Mouse (Mus musculus): ENCODE data around the gene Rpap3.

Rpap3 gene

GRCm38 (mm10) chr15:97730365-97730764 lies 24.7 kb upstream of the Rpap3 start:
- no peak for DNase-seq (ENCODE audit: low spot score)

GRCm38 (mm10) chr15:97728804-97729203 lies 23.2 kb upstream of the Rpap3 start:
- no peak for DNase-seq (ENCODE audit: low spot score)

- DNase-seq (ENCODE audit: low spot score) = no peak
These were observed 22.8 kb upstream of the Rpap3 start for GRCm38 (mm10) chr15:97728394-97728793.

DNA sequence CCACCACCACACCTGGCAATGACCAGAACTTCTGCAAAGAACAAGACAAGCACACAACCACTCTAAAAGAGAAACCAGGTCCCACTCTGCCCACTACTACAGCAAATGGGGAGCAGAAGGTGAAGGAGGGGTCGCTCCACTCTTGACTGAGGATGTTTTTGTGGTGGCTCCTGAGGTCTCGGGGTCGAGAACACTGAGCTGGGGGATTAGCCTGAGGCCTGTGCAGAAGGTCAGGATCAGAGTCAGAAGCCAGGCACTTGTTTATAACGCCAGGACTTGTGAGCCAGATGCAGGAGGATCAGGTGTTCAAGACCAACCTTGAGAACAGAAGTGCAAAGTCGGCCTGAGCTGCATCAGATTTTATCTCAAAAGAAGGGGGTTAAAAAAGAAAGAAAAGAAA lies 21.9 kb upstream of the Rpap3 start:
- no peak for DNase-seq (ENCODE audit: low spot score)

DNA sequence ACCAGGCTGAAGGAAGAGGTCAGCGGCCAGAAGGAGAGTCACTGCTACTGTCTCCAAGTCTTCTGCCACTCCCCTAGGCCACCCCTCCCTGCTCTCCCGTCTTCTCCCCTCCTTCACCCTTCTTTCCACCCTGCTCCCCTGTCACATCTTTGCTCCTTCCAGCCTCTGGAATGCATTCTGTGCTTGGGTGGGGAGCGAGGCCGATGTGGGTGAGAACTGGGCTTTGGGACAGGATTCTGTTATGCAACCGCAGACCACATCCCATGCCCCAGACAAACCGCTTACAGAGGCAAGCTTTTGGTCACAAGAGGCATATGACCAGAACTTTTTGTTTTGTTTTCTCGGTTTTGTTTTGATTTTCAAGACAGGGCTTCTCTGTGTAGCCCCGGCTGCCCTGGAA lies 21.4 kb upstream of the Rpap3 start:
- DNase-seq (ENCODE audit: low spot score) = peak; percentile 52

DNA sequence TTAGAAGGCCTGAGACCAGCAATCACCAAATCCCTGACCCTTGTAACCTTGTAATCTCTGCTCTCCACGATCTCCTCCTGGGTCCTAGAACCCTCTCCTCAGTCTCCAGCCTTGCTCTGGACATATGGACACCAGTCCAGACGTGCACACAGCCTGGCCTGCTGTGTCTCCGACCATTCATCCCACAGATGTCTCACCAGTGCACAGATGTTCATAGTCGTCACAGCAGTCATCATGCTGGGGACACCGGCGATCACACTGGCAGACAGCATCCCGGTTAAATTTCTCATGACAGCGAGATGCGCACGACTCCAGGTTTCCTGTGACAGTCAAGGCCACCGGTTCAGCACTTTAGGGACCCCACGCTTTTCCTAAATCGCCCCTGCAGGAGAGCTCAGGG lies 20.7 kb upstream of the Rpap3 start:
- DNase-seq (ENCODE audit: low spot score) = no peak

GRCm38 (mm10) chr15:97725198-97725785 lies 19.7 kb upstream of the Rpap3 start:
- DNase-seq (ENCODE audit: low spot score) = no peak

- no peak for DNase-seq (ENCODE audit: low spot score)
These were observed 18.9 kb upstream of the Rpap3 start for GRCm38 (mm10) chr15:97724346-97725197.

- no peak for DNase-seq (ENCODE audit: low spot score)
These were observed 18.1 kb upstream of the Rpap3 start for GRCm38 (mm10) chr15:97723536-97724345.

DNA sequence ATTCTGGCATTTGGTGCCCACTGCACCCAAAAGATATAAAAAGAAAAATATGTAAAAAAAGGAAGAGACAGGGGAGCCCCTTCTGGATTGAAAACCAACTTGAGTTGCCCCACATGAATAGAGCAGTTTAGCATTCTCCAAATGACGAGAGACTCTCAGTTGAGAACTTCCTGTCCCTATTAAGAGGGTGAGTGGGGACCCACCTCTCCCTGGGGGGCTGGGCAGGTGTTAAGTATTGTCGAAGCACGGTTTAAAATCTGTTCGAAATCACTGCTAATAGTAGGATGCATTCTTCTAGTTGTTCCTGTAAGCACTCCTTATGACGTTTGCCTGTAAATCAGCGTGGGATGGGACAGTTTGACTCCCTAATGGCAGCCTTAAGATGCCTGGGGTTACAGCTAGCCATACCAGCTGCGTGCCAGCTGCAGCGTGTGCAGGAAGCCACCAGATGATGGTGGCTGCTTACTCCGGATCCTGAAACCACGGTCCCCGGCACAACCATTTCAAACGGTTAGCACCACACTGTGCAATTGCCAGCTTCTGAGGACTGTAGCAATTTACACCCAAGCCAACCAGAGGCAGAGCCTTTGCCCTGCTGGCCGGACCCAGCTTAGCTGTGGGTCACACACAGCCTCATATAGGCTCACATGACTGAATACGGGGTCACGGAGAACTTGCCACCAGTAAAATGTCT lies 15.5 kb upstream of the Rpap3 start:
- DNase-seq (ENCODE audit: low spot score) = no peak

DNA sequence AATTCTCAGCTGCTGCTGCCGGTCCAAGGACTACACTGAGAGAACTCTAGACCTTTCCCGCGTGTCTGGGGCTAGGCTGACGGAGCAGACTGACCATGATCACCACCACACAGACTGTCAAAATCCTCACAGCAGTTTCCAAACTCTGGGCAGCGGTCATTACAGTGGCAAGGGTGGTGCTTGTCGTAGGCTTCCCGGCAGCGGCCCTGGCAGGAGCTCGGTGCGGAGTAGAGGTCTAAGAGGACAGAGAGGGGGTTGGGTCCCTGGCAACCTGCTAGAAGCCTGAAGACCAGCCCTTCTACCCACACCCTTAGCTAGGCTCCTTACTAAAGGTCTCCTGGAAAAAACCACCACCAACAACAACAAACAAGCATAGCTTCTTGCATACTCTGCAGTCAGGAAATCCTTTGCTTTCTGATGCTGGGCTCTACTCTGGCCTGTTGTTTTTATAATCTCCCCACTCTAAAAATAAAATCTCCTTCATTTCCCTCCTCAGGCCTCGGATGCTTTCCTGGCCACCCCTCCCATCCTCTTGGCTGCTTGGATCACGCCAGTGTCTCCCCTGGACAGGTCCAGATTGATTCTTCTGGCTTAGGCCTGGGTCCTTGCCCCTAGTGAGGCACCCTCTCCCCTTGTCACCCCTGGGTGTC lies 14.5 kb upstream of the Rpap3 start:
- peak; percentile 50 for DNase-seq (ENCODE audit: low spot score)

DNA sequence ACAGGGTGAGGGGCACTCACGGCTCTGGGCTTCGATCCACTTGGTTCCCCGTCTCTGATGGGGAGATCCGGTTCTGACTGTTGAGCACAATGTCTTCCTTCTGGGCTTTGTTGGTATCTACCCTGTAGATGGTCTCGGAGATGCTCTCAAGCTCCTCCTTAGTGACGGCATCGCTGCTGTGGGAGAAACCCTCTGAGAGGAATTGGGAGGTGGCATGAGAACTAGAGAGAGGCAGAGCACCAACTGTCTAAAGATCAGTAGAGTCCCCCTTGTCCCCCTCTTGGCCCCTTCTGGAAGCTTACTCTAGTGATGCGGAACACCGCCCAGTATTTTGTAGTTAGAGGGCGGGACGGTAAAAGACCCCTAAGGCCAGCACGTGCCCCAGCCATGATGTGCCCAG lies 13.9 kb upstream of the Rpap3 start:
- DNase-seq (ENCODE audit: low spot score) = no peak

DNA sequence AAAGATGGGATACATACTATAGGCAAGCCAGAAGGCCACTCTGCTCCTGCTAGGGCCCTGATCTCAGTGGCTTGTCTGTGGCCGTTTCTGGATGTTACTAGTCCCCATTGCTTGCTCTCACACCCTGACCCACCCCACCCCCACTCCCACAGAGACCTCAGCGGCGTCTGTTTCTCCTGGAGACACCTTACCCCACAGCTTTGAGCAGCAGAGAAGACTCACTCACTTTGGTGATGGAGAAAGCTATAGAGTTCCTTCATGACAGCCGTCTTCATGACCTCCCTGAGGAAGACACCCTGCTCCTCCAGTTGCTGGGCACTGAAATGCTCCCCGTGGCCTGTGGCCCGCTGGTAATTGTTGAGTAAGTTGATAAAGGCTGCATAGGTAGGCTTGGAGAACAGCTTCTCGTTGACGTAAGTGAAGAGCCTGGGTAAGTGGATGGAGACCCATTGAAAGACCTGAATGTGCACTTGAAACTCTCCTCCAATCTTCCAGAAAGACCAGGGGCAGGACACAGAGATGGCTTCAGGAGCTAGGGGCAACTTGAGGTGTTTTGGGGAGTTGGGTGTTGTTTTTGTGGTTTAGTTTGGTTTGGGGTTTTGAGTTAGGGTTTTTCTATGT lies 13.0 kb upstream of the Rpap3 start:
- DNase-seq (ENCODE audit: low spot score) = peak; percentile 43

DNA sequence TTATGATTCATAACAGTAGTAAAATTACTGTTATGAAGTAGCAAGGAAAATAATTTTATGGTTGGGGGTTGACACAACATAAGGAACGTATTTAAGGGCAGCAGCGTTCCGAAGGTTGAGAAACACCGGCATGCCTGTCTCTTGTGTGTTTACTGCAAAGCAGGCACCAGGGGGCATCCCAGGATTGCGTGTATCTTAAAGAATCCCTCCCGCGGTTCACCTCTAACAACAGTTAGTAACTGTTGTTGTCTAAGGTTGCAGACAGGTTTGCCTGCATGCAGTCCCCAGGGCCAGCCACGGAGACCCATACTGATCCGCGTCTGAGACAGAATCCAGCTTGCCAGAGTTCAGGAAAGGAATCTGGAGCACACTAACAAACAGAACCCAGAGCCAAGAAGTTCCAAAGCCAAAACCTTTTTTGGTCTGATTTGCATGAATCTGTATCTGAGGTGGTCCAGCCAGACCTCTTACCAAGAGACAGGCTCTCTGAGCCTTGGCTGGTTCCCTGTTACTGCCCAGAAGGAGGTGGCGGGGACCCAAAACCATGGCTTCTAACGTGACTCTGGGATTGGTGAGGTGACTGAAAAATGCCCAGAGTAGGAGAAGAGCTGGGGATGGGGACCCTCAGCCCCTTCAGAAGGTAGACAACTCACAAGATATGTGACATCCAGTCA lies 12.4 kb upstream of the Rpap3 start:
- DNase-seq (ENCODE audit: low spot score) = peak; percentile 69

DNA sequence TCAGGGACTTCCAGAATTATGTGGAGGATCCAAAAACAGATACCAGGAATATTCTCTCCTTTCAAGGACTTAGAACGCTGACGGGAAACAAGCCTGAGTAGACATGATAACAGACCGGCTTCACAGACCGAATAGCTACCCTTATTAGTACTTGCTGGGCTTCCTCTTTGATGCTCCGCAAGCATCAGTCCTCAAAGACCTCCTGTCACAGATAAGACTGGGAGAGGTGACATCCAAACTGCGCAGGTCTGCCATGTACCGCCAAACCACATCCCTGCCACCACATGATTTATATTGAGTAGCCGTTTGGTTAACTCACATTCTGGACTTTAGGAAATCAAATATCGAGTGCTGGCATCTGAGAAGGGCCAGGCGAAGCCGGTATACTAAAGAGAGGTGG lies 11.2 kb upstream of the Rpap3 start:
- DNase-seq (ENCODE audit: low spot score) = no peak

GRCm38 (mm10) chr15:97715734-97716133 lies 10.1 kb upstream of the Rpap3 start:
- DNase-seq (ENCODE audit: low spot score) = no peak

DNA sequence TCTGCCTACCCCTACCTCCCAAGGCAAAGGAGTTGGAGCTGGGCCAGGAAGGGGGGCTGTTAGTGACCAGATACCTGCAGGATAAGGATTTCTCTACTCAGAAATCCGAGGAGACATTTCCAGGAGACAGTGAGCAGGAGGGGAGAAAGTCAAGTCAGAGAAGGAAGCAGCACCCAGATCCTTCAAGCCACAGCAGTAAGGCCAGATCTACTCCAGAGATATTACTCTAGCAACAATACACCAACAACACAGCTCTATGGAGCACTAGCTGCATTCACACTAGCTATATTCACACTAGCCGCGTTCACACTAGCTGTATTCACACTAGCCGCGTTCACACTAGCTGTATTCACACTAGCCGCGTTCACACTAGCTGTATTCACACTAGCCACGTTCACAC lies 9.5 kb upstream of the Rpap3 start:
- no peak for DNase-seq (ENCODE audit: low spot score)

DNA sequence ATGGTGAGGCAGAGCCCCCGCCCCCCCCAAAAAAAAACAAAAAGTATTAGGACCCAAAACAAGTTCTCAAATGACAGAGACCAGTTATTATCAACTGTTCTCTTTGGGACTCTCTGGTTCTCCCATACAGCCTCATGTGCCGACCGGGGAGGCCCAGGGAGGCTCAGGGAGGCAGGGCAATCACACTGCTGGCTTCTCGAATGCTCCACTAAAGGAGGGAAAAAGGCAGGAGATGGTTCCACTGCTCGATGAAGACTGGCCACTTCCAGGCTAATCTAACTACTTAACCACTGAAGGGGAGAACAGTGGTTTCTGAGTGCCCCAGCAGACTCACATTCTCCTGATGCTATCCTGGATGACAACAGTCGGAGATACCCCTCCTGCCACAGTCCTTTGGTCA lies 6.9 kb upstream of the Rpap3 start:
- no peak for DNase-seq (ENCODE audit: low spot score)

DNA sequence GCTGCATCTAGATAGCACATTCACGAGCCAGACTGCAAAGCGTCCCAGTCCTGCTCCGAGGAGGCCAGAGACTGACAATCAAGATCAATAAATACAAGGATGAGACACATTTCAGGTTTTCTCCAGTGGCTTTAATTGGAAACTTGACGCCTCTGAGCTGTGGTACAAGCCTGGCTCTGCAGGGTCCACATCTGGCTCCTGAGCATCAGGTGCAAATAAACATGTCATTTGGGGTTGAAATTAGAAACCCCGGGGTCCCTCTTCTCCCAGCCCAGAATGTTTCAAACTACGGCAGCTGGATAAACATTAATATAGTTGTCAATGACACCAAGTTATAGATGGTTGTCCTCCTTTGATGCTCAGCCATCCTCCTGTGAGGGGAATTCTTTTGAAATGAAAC lies 5.3 kb upstream of the Rpap3 start:
- no peak for DNase-seq (ENCODE audit: low spot score)

DNA sequence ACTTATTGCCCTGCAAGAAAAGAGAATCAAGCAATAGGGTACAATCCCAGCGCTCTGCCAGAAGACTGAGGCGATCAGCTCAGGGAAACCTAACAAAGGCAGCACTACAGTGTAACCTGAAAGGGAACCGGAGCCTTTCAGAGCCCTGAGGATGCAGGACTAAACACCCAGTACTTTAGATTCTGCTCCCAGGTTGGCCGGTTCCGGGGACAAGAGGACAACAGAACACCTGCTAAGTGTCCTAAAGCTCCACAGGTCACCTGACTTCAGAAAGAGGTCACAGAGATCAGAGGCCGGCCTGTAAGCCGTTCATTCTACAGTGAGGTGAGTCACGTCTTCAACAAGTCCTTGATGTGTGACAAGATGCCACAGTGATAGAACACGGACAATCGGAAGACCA lies 9.0 kb downstream of the Rpap3 start:
- no peak for DNase-seq (ENCODE audit: low spot score)

- no peak for DNase-seq (ENCODE audit: low spot score)
These were observed 12.2 kb downstream of the Rpap3 start for GRCm38 (mm10) chr15:97693411-97693810.

Data from lung, postnatal 25 days (tissue).